Mouse (Mus musculus) embryo, embryonic 10.5 days (tissue): Measurements from ENCODE around the gene Dock4.

Experiments
- DNase-seq: peaks from one replicate; pipeline ENCODE4 v3.0.0-alpha.2; 2015; ENCODE audit warnings: low spot score

Gene Dock4

GRCm38 (mm10) chr12:40568971-40569968 lies 123.5 kb downstream of the Dock4 start:
- no peak for DNase-seq

- no peak for DNase-seq
Observed at GRCm38 (mm10) chr12:40570250-40570649, 124.5 kb downstream of the Dock4 start.

DNA sequence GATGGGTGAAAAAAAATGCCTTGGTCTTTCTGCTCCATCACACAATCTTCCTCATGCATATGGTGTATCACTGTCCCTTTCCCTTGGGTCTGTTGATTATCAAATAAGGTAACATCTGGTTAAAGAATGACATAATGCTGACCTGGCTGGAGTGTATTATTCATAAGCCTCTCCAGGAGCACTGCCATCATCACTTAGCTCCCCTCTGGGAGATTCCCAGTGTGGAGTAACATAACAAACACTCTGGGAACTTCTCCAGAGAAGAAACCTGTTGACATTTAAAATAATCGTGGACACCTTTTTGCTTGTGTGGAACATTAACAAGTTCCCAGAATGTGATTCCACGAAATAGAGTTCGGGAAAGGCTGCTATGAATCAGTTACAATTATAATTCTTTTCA lies 128.3 kb downstream of the Dock4 start:
- no peak for DNase-seq

GRCm38 (mm10) chr12:40576749-40577148 lies 131.0 kb downstream of the Dock4 start:
- no peak for DNase-seq

DNA sequence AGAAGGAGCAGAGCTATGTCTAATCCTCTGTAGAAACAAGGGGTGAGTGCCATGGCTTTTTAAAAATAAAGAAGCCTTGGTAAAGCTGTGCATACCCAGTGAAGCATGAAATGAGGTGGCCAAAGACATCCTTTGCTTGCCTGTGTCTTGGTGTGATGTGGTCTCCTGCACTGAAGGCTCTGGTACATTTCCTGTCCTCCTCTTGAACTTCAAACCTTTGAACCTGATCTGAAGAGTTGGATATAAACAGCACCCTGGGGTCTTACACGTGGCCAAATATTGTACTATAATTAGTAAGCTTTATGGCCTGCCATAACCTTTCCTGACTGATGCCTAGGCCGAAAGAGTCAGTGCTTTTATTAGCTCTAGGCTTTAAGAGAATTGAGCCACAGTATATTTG lies 134.6 kb downstream of the Dock4 start:
- no peak for DNase-seq

- no peak for DNase-seq
Observed at GRCm38 (mm10) chr12:40581037-40581436, 135.3 kb downstream of the Dock4 start.

DNA sequence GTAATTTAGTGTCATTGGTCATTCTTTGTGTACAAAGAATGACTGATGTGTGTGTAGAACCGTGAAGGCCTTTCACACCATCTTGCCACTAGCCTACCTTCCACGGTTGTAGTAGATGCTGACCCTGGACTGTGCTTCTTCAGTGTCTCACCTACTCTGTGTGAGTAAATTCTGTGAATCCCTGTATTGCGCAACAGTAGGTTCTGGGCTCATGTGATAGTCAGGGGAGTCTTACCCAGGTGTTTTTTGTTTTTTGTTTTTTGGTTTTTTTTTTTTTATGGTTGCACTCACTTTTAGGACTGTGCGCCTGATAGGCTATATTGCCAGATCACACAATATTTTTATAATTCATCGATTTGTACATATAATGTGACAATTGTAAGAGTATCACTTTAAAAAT lies 136.3 kb downstream of the Dock4 start:
- no peak for DNase-seq

- DNase-seq, result no peak
Observed at GRCm38 (mm10) chr12:40584526-40585289, 139.0 kb downstream of the Dock4 start.

- no peak for DNase-seq
Observed at GRCm38 (mm10) chr12:40585456-40586141, 139.8 kb downstream of the Dock4 start.

GRCm38 (mm10) chr12:40594161-40594560 lies 148.4 kb downstream of the Dock4 start:
- no peak for DNase-seq

- DNase-seq, result no peak
Observed at GRCm38 (mm10) chr12:40595440-40595839, 149.7 kb downstream of the Dock4 start.

- no peak for DNase-seq
Observed at GRCm38 (mm10) chr12:40596020-40596419, 150.3 kb downstream of the Dock4 start.

DNA sequence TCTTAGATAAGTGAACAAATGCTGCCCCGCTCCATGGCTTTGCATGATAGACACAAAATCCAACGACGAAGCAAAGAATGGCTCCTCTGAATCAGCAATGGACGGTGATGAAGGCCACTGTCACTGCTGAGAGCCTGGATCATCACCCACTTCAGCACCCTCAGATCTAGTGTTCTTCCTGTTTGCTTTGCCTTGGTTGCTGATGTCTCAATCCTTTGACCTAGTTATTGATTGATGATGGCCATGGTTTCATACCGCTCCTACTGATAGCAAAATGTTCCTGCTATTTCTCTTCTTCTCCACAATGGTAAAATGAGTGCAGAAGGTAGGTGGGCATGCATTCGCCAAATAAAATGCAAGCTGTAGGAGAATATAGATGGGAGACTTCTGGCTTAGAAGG lies 150.7 kb downstream of the Dock4 start:
- no peak for DNase-seq

- DNase-seq, result no peak
Observed at GRCm38 (mm10) chr12:40599952-40600351, 154.2 kb downstream of the Dock4 start.

GRCm38 (mm10) chr12:40605565-40605964 lies 159.8 kb downstream of the Dock4 start:
- DNase-seq, result no peak

DNA sequence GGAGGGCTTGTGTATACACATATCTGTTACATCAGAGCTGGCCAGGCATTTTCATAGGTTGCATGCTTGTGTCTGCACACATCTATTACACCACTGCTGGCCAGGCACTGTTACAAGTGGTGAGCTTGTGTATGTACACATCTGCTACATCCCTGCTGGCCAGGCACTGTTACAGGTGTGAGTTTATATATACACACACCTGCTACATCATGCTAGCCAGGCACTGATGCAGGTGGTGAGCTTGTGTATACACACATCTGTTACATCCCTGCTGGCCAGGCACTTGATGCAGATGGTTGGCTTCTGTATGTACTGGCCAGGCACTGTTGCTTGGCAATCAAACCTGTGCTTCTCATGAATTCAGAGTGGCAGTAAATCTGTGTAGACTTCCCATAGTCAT lies 177.2 kb downstream of the Dock4 start:
- no peak for DNase-seq

GRCm38 (mm10) chr12:40626521-40626920 lies 180.8 kb downstream of the Dock4 start:
- no peak for DNase-seq

GRCm38 (mm10) chr12:40633242-40633641 lies 187.5 kb downstream of the Dock4 start:
- DNase-seq, result no peak

GRCm38 (mm10) chr12:40634169-40634568 lies 188.4 kb downstream of the Dock4 start:
- no peak for DNase-seq

DNA sequence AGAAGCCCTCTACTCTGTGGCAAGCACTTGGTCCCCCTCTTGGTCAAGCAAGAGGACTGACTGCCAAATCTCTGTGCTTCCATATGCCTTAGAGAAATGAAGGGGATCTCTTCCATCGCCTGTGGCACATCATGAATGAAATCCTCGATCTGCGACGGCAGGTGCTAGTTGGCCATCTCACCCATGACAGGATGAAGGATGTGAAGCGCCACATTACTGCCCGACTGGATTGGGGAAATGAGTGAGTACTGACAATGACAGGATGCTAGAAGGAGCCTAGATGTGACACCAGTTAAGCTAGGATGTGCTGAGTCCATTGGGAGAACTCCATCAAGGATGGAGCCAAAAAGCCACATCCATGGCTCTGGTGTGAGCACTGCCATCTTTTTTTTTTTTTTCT lies 190.2 kb downstream of the Dock4 start:
- DNase-seq, result no peak

DNA sequence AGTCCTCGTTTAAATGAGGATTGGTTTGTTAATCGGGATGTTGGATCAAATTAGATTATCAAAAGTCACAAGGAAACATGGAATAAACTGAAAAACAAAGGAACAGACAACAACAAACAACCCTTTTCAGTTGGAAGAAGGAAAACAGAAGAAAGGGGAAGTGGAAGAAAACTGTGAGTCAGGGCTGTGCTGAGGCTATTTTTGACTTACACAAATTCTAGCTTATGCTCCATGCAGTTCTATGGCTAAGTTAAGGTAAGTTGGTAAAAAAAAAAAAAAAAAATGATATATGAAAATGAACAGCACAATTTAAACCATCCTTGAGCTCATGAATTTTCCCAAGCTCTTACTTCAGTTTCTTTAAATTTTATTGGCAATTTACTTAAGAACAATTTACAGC lies 191.7 kb downstream of the Dock4 start:
- DNase-seq, result no peak

DNA sequence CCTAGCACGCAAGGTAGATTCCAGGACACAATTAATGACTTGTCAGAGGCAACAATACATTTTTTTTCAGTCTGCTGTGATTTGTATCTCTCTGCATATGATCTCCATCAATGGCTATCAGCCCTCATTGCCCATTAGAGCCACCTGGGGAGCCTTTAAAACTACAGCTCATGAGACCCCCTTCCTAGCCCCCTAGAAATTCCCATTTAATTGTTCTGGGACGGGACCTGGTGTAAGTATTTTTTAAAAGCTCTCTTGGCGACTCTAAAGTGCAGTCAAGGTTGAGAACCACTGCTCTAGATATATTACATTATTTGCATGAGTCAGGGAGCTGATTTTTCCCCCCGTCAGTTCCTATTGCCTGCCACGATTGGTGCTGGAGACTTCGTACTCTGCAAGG lies 200.1 kb downstream of the Dock4 start:
- DNase-seq, result no peak
